Mouse (Mus musculus) G1E (cell line): ENCODE measurements at regions not wholly inside any gene's neighbourhood (a gene's known extent, or its start where the extent isn't known, plus 50 kb on each side); places are given as distances from the start of the nearest gene placed in this dataset.

Experiments used
- CTCF ChIP-seq: IDR thresholded peaks from 2 replicates; pipeline ENCODE4 v1.5.1; 2012; ENCODE audit warnings: low read depth, low read length, inconsistent platforms, mixed read lengths
- GATA1 ChIP-seq: IDR thresholded peaks from 2 replicates; pipeline ENCODE4 v1.6.1; 2012; ENCODE audit warnings: borderline replicate concordance, low read length, inconsistent platforms, mixed read lengths
- GATA2 ChIP-seq: IDR thresholded peaks from 2 replicates; pipeline ENCODE4 v1.6.1; 2012; ENCODE audit warnings: low read depth, low read length, inconsistent platforms, borderline replicate concordance
- POLR2AphosphoS5 ChIP-seq: IDR thresholded peaks from 2 replicates; pipeline ENCODE4 v1.6.1; 2012; ENCODE audit warnings: low read depth, low read length, inconsistent platforms; ENCODE audit not compliant: insufficient replicate concordance
- TAL1 ChIP-seq: conservative IDR thresholded peaks from 2 replicates; pipeline ENCODE4 v1.6.1; 2012; ENCODE audit warnings: low read depth, low read length, inconsistent platforms, mixed read lengths

- TF ChIP-seq CTCF (no peak), TAL1 (no peak), GATA2 (no peak), POLR2AphosphoS5 (no peak), GATA1 (no peak)
Measured at GRCm38 (mm10) chr4:54094285-54094997, 268.6 kb downstream of the Tmem38b start.
